Mouse (Mus musculus): ENCODE measurements at regions not wholly inside any gene's neighbourhood (a gene's known extent, or its start where the extent isn't known, plus 50 kb on each side); places are given as distances from the start of the nearest gene placed in this dataset.

- no peak overlapping the region for H3K4me3 ChIP-seq (replicated peaks)
- no peaks in the 10 kb centered on the region for H3K27me3 ChIP-seq
- ATAC-seq (ENCODE audit: low FRiP score), result no peak
- H3K4me2 ChIP-seq, result no peak overlapping the region
- 85% methylated on average over 4 of the region's 4 CpGs for WGBS
- no peaks in the 10 kb centered on the region for H3K36me3 ChIP-seq (replicated peaks)
- no peak overlapping the region for H3K27ac ChIP-seq
- H3K4me1 ChIP-seq, result no peaks in the 10 kb centered on the region
- H3K9ac ChIP-seq, result no peak overlapping the region
- H3K9me3 ChIP-seq, result no peaks in the 10 kb centered on the region
Observed at GRCm38 (mm10) chr16:15260069-15260468, 57.2 kb upstream of the Gm21897 start.

All from forebrain, embryonic 12.5 days (tissue).